Mouse (Mus musculus) embryonic facial prominence, embryonic 13.5 days (tissue): ENCODE measurements around the gene Tmem219. TPM values are rescaled to one million over a fixed set of nuclear protein-coding genes. Genes with fewer than 3 reads are reported as not detected.

ENCODE experiments used
- ATAC-seq: fragments of 200-750 bp; cut with Nextera tagmentation; 2 replicates; pipeline ENCODE4 v1.8.0; 2017; ENCODE audit warnings: low read depth; ENCODE audit not compliant: insufficient number of reproducible peaks, insufficient read depth, low FRiP score, low TSS enrichment
- H3K27ac ChIP-seq: fragments of 300-500 bp; sonication (generic); 2 replicates; pipeline ENCODE4 v1.5.1; 2015; ENCODE audit warnings: moderate library complexity, mild to moderate bottlenecking, inconsistent platforms
- H3K27me3 ChIP-seq: fragments of 300-500 bp; sonication (generic); 2 replicates; pipeline ENCODE4 v1.6.1; 2015; ENCODE audit warnings: mild to moderate bottlenecking, inconsistent platforms
- H3K36me3 ChIP-seq: fragments of 300-500 bp; sonication (generic); 2 replicates; pipeline ENCODE4 v1.6.1; 2015; ENCODE audit warnings: mild to moderate bottlenecking, inconsistent platforms
- H3K4me1 ChIP-seq: fragments of 300-500 bp; sonication (generic); 2 replicates; pipeline ENCODE4 v1.6.1; 2015; ENCODE audit warnings: inconsistent platforms
- H3K4me2 ChIP-seq: fragments of 300-500 bp; sonication (generic); 2 replicates; pipeline ENCODE4 v1.6.1; 2015; ENCODE audit warnings: moderate library complexity, mild to moderate bottlenecking, inconsistent platforms
- H3K4me3 ChIP-seq: fragments of 300-500 bp; sonication (generic); 2 replicates; pipeline ENCODE4 v1.5.1; 2015; ENCODE audit warnings: mild to moderate bottlenecking, inconsistent platforms
- H3K9ac ChIP-seq: fragments of 300-500 bp; sonication (generic); 2 replicates; pipeline ENCODE4 v1.6.1; 2015; ENCODE audit warnings: mild to moderate bottlenecking, inconsistent platforms
- H3K9me3 ChIP-seq: fragments of 300-500 bp; sonication (generic); 2 replicates; pipeline ENCODE4 v1.6.1; 2016; ENCODE audit warnings: inconsistent platforms
- WGBS: fragments of 180-500 bp; shearing (Covaris S2); methylation state at CpG from one replicate; pipeline ENCODE4 v1.1.7; 2015; ENCODE audit warnings: mixed read lengths; 5-methylcytosine and 5-hydroxymethylcytosine counted together
- polyA plus RNA-seq: library from polyadenylated mRNA; unstranded; fragments of >200 nt; fragmentation: Nextera tagmentation; extraction: Ambion mirVana; gene quantifications from 2 replicates; pipeline ENCODE4 v1.2.1, GENCODE M21; 2015

Tmem219 gene
- polyA plus RNA-seq, 1 experiment from 2014 or later, result 28.3 TPM

GRCm38 (mm10) chr7:126843276-126843675 is 79.4 kb downstream of the Tmem219 start:
- Histone ChIP-seq H3K9me3 (peaks cover 6% of the 10 kb centered on the region; the same call in 1 of the 2 replicates), H3K4me2 (no peak overlapping the region), H3K4me3 (no peak overlapping the region), H3K9ac (no peak overlapping the region), H3K36me3 (no peaks in the 10 kb centered on the region), H3K4me1 (peaks cover 9% of the 10 kb centered on the region), H3K27ac (no peak overlapping the region), H3K27me3 (peaks cover 19% of the 10 kb centered on the region)
- 80% methylated on average over 9 of the region's 9 CpGs for WGBS
- no peak for ATAC-seq

Other genes with a start within 250 kb of the Tmem219 start
- 4.3 and 4.4 TPM in 2 replicates for gene Sult1a1, start 246.5 kb downstream of the Tmem219 start, polyA plus RNA-seq
- 105 and 139 TPM in 2 replicates for gene Bola2, start 227.5 kb downstream of the Tmem219 start, polyA plus RNA-seq
- gene Slx1b, start 227.1 kb downstream of the Tmem219 start, polyA plus RNA-seq, result 14.0 and 15.0 TPM in 2 replicates
- gene Coro1a, start 215.1 kb downstream of the Tmem219 start, polyA plus RNA-seq, result 33.3 and 35.8 TPM in 2 replicates
- gene Mapk3, start 163.3 kb downstream of the Tmem219 start, polyA plus RNA-seq, result 56.7 and 56.9 TPM in 2 replicates
- 1.6 and 3.1 TPM in 2 replicates for gene Gdpd3, start 156.6 kb downstream of the Tmem219 start, polyA plus RNA-seq
- gene Ypel3, start 146.0 kb downstream of the Tmem219 start, polyA plus RNA-seq, result 104 and 112 TPM in 2 replicates
- 0.27 and 0.59 TPM in 2 replicates for gene Tbx6, start 141.4 kb downstream of the Tmem219 start, polyA plus RNA-seq
- 300 and 311 TPM in 2 replicates for gene Ppp4c, start 130.4 kb downstream of the Tmem219 start, polyA plus RNA-seq
- gene Fam57b, start 125.2 kb downstream of the Tmem219 start, polyA plus RNA-seq, result 0.45 and 0.70 TPM in 2 replicates
- not detected in 2 replicates for gene 4930451I11Rik, start 91.3 kb downstream of the Tmem219 start, polyA plus RNA-seq
- 1.6 and 1.9 TPM in 2 replicates for gene Doc2a, start 75.5 kb downstream of the Tmem219 start, polyA plus RNA-seq
- gene Hirip3, start 60.9 kb downstream of the Tmem219 start, polyA plus RNA-seq, result 37.5 and 43.0 TPM in 2 replicates
- gene Ino80e, start 60.5 kb downstream of the Tmem219 start, polyA plus RNA-seq, result 84.1 and 108 TPM in 2 replicates
- gene Taok2, start 38.2 kb downstream of the Tmem219 start, polyA plus RNA-seq, result 53.4 and 53.6 TPM in 2 replicates
- gene Kctd13, start 6.0 kb upstream of the Tmem219 start, polyA plus RNA-seq, result 17.8 and 19.8 TPM in 2 replicates
- gene Asphd1, start 26.7 kb upstream of the Tmem219 start, polyA plus RNA-seq, result 0.13 and 0.25 TPM in 2 replicates
- gene Sez6l2, start 27.6 kb upstream of the Tmem219 start, polyA plus RNA-seq, result 0.76 and 0.77 TPM in 2 replicates
- 95.8 and 97.0 TPM in 2 replicates for gene Cdipt, start 53.0 kb upstream of the Tmem219 start, polyA plus RNA-seq
- 1.3 and 1.7 TPM in 2 replicates for gene Cdiptos, start 53.2 kb upstream of the Tmem219 start, polyA plus RNA-seq
- 5.3 and 7.1 TPM in 2 replicates for gene Mvp, start 91.7 kb upstream of the Tmem219 start, polyA plus RNA-seq
- gene Pagr1b, start 93.6 kb upstream of the Tmem219 start, polyA plus RNA-seq, result 0.47 TPM in 1 of 2 replicates, not detected in the other
- 50.4 and 53.7 TPM in 2 replicates for gene Pagr1a, start 94.4 kb upstream of the Tmem219 start, polyA plus RNA-seq
- 83.4 and 89.6 TPM in 2 replicates for gene Gm42742, start 98.2 kb upstream of the Tmem219 start, polyA plus RNA-seq
- 13.1 and 16.9 TPM in 2 replicates for gene Prrt2, start 98.3 kb upstream of the Tmem219 start, polyA plus RNA-seq
- 63.6 and 73.0 TPM in 2 replicates for gene Maz, start 104.1 kb upstream of the Tmem219 start, polyA plus RNA-seq
- 99.4 and 124 TPM in 2 replicates for gene Kif22, start 119.6 kb upstream of the Tmem219 start, polyA plus RNA-seq
- 15.5 TPM in 1 of 2 replicates, not detected in the other for gene Zg16, start 164.4 kb upstream of the Tmem219 start, polyA plus RNA-seq
- 1.8 and 2.0 TPM in 2 replicates for gene AI467606, start 168.4 kb upstream of the Tmem219 start, polyA plus RNA-seq
- 1.1 and 1.2 TPM in 2 replicates for gene Qprt, start 199.3 kb upstream of the Tmem219 start, polyA plus RNA-seq
- 0.15 and 0.25 TPM in 2 replicates for gene Spn, start 214.9 kb upstream of the Tmem219 start, polyA plus RNA-seq